7 mouse cellular contexts compared by ENCODE assay signal in genomic region chr3:28577301-28577700, GRCm38 (mm10).
DNase-seq lines count a peak whose midpoint lies in the region; ATAC-seq lines count a peak whose summit lies in the region.

No protein-coding gene starts in this region.

- no peak overlapping the region for H3K27ac ChIP-seq in embryonic facial prominence, embryonic 15.5 days (replicated peaks)

- WGBS in embryonic facial prominence, embryonic 15.5 days, result 13% methylated on average over 15 of the region's 15 CpGs

- H3K4me2 ChIP-seq in embryonic facial prominence, embryonic 15.5 days (replicated peaks), result peak overlapping the region; percentile 37

- H3K36me3 ChIP-seq in embryonic facial prominence, embryonic 15.5 days, result no peaks in the 10 kb centered on the region

- no peaks in the 10 kb centered on the region for H3K27me3 ChIP-seq in embryonic facial prominence, embryonic 15.5 days

- no peak overlapping the region for H3K4me3 ChIP-seq in embryonic facial prominence, embryonic 15.5 days (replicated peaks)

- H3K4me1 ChIP-seq in embryonic facial prominence, embryonic 15.5 days, result peaks cover 7% of the 10 kb centered on the region; the same call in 1 of the 2 replicates

- peak; percentile 58; the same call in 1 of the 2 replicates for ATAC-seq in embryonic facial prominence, embryonic 15.5 days (ENCODE audit: insufficient number of reproducible peaks, low FRiP score, low TSS enrichment, low read depth)

- no peak overlapping the region for H3K9ac ChIP-seq in embryonic facial prominence, embryonic 15.5 days

- intact Hi-C loops in heart, postnatal 25 days (cut with DNase I), result no loop called here
- intact Hi-C loops in left cerebral cortex, postnatal 4 days (cut with DNase I), result no loop called here

- H3K9me3 ChIP-seq in embryonic facial prominence, embryonic 15.5 days (replicated peaks), result no peaks in the 10 kb centered on the region

- DNase-seq in urinary bladder, postnatal 14 days (ENCODE audit: low spot score), result peak; percentile 26
- no peak for DNase-seq in urinary bladder, adult 18-20 months (ENCODE audit: low spot score in 2 of 2)
- DNase-seq in heart, postnatal 25 days (ENCODE audit: low spot score), result peak; percentile 20
- DNase-seq in left cerebral cortex, postnatal 4 days, result peak; percentile 79
- peak; percentile 52 for DNase-seq in right cerebral cortex, postnatal 4 days
- no peak for DNase-seq in thymus, postnatal 4 days

Comparison
In these comparisons a context has a peak if more than half of its experiments do, and no peak if none do; other contexts are left out.
1. DNase-seq: peak in urinary bladder, postnatal 14 days (single experiment), heart, postnatal 25 days (single experiment), left cerebral cortex, postnatal 4 days (single experiment) and right cerebral cortex, postnatal 4 days (single experiment); none in urinary bladder, adult 18-20 months (0 of 2) and thymus, postnatal 4 days (single experiment).